Mouse (Mus musculus) lung, adult 2 months (tissue): ENCODE measurements around the gene Cdh10. TPM values are rescaled to one million over a fixed set of nuclear protein-coding genes. Genes with fewer than 3 reads are reported as not detected.

ENCODE experiments used
- DNase-seq: peaks from one replicate; pipeline ENCODE4 v3.0.0; 2022
- H3K4me1 ChIP-seq: fragments of 200-500 bp; 2 replicates; pipeline ENCODE4 v1.6.1; 2011; ENCODE audit warnings: low read length; ENCODE audit not compliant: control insufficient read depth, insufficient read depth
- H3K4me3 ChIP-seq: fragments of 200-500 bp; replicated peaks from 2 replicates; pipeline ENCODE3; 2011; ENCODE audit warnings: low read depth, mild to moderate bottlenecking, control low read depth, low read length; ENCODE audit errors: extremely low read depth
- CTCF ChIP-seq: fragments of 200-500 bp; IDR thresholded peaks from 2 replicates; pipeline ENCODE4 v1.5.1; 2011; ENCODE audit warnings: mild to moderate bottlenecking, low read length, control low read depth; ENCODE audit not compliant: insufficient read depth
- POLR2A ChIP-seq: fragments of 200-500 bp; IDR thresholded peaks from 2 replicates; pipeline ENCODE4 v1.6.1; 2011; ENCODE audit warnings: low read depth, mild to moderate bottlenecking, control low read depth, low read length, borderline replicate concordance; ENCODE audit errors: extremely low read depth
- WGBS: fragments of 180-500 bp; shearing (Covaris S2); methylation state at CpG from one replicate; pipeline ENCODE4 v1.1.7; 2018; 5-methylcytosine and 5-hydroxymethylcytosine counted together
- polyA plus RNA-seq: library from polyadenylated mRNA; depleted of rRNA; stranded (reverse); fragments of >200 nt; gene quantifications from 2 replicates; pipeline ENCODE4 v1.2.3, GENCODE M21; 2012

The Cdh10 gene
- polyA plus RNA-seq, 1 experiment, result 0.07 TPM

- no peaks in the 10 kb centered on the region for H3K4me1 ChIP-seq
- TF ChIP-seq CTCF, result no peak
- no peak for TF ChIP-seq POLR2A
- 70% methylated on average over 2 of the region's 2 CpGs for WGBS
- no peak for DNase-seq
- H3K4me3 ChIP-seq, result no peak overlapping the region
Measured at GRCm38 (mm10) chr15:18926964-18927363, 108.2 kb downstream of the Cdh10 start.

- whole genome bisulfite sequencing, result 77% methylated on average over 3 of the region's 3 CpGs
- no peak overlapping the region for H3K4me3 ChIP-seq
- no peak for DNase-seq
- TF ChIP-seq POLR2A (no peak), CTCF (no peak)
- no peaks in the 10 kb centered on the region for H3K4me1 ChIP-seq
Measured at GRCm38 (mm10) chr15:18952266-18952665, 133.5 kb downstream of the Cdh10 start.

GRCm38 (mm10) chr15:18975041-18975440, 156.3 kb downstream of the Cdh10 start:
- Histone ChIP-seq H3K4me1 (no peaks in the 10 kb centered on the region), H3K4me3 (no peak overlapping the region)
- DNase-seq, result no peak
- TF ChIP-seq CTCF, result no peak
- TF ChIP-seq POLR2A, result no peak
- WGBS, result 46% methylated on average over 5 of the region's 5 CpGs

GRCm38 (mm10) chr15:18984891-18985290, 166.1 kb downstream of the Cdh10 start:
- DNase-seq, result no peak
- Histone ChIP-seq H3K4me1 (no peaks in the 10 kb centered on the region), H3K4me3 (no peak overlapping the region)
- 86% methylated on average over 3 of the region's 3 CpGs for WGBS
- TF ChIP-seq CTCF (no peak), POLR2A (no peak)

- WGBS, result 60% methylated on average over 1 of the region's 1 CpGs
- TF ChIP-seq POLR2A, result no peak
- TF ChIP-seq CTCF, result no peak
- H3K4me1 ChIP-seq, result no peaks in the 10 kb centered on the region
- H3K4me3 ChIP-seq, result no peak overlapping the region
- DNase-seq, result no peak
Measured at GRCm38 (mm10) chr15:18987671-18988070, 168.9 kb downstream of the Cdh10 start.

GRCm38 (mm10) chr15:18993512-18993911, 174.8 kb downstream of the Cdh10 start:
- TF ChIP-seq POLR2A (no peak), CTCF (no peak)
- Histone ChIP-seq H3K4me1 (no peaks in the 10 kb centered on the region), H3K4me3 (no peak overlapping the region)
- no peak for DNase-seq

GRCm38 (mm10) chr15:18994294-18994693, 175.5 kb downstream of the Cdh10 start:
- TF ChIP-seq POLR2A, result no peak
- no peak for DNase-seq
- Histone ChIP-seq H3K4me3 (no peak overlapping the region), H3K4me1 (no peaks in the 10 kb centered on the region)
- WGBS, result 54% methylated on average over 4 of the region's 4 CpGs

GRCm38 (mm10) chr15:19010829-19011228, 192.1 kb downstream of the Cdh10 start:
- no peak overlapping the region for H3K4me3 ChIP-seq
- DNase-seq, result no peak
- 84% methylated on average over 10 of the region's 10 CpGs for WGBS
- no peaks in the 10 kb centered on the region for H3K4me1 ChIP-seq
- TF ChIP-seq POLR2A (no peak), CTCF (no peak)

GRCm38 (mm10) chr15:19032983-19033382, 214.2 kb downstream of the Cdh10 start:
- Histone ChIP-seq H3K4me3 (no peak overlapping the region), H3K4me1 (no peaks in the 10 kb centered on the region)
- no peak for TF ChIP-seq POLR2A
- no peak for TF ChIP-seq CTCF
- 58% methylated on average over 3 of the region's 3 CpGs for WGBS
- DNase-seq, result no peak

- Histone ChIP-seq H3K4me3 (no peak overlapping the region), H3K4me1 (no peaks in the 10 kb centered on the region)
- DNase-seq, result no peak
- TF ChIP-seq POLR2A (no peak), CTCF (no peak)
- 52% methylated on average over 1 of the region's 1 CpGs for WGBS
Measured at GRCm38 (mm10) chr15:19040077-19040476, 221.3 kb downstream of the Cdh10 start.
